Mouse (Mus musculus) testis, adult 2 months (tissue): Measurements from ENCODE around the gene Pbxip1.

Source experiments
- CTCF ChIP-seq: fragments of 200-500 bp; IDR thresholded peaks from 2 replicates; pipeline ENCODE4 v1.5.1; 2012; ENCODE audit warnings: low read depth, mild to moderate bottlenecking, inconsistent platforms, low read length, moderate library complexity; ENCODE audit not compliant: control insufficient read depth, insufficient read depth, insufficient replicate concordance
- POLR2A ChIP-seq: fragments of 200-500 bp; IDR thresholded peaks from 2 replicates; pipeline ENCODE4 v1.6.1; 2012; ENCODE audit warnings: low read depth, mild to moderate bottlenecking, inconsistent platforms, low read length, moderate library complexity; ENCODE audit not compliant: control insufficient read depth

- TF ChIP-seq CTCF: no peak
- no peak for TF ChIP-seq POLR2A
Measured at GRCm38 (mm10) chr3:89417131-89417530, 19.4 kb upstream of the Pbxip1 start.
